Mouse (Mus musculus) forebrain, embryonic 16.5 days (tissue): ENCODE data around the gene Xrn1. TPM values are rescaled to one million over a fixed set of nuclear protein-coding genes. Genes with fewer than 3 reads are reported as not detected.
"Not testable (repeated sequence)": the region's sequence is repeated elsewhere in the genome, so short reads cannot be mapped to it uniquely, and the experiment has no call there.

Experiments used
- ATAC-seq: fragments of 200-750 bp; cut with Nextera tagmentation; 2 replicates; pipeline ENCODE4 v1.8.0; 2017; ENCODE audit warnings: mild to moderate bottlenecking, moderate library complexity
- H3K27ac ChIP-seq: fragments of 300-500 bp; sonication (generic); 2 replicates; pipeline ENCODE4 v1.5.1; 2014; ENCODE audit warnings: low read length, control low read depth
- H3K27me3 ChIP-seq: fragments of 300-500 bp; sonication (generic); replicated peaks from 2 replicates; pipeline ENCODE4 v1.6.1; 2014; ENCODE audit warnings: low read length; ENCODE audit not compliant: control insufficient read depth, insufficient read depth
- H3K36me3 ChIP-seq: fragments of 300-500 bp; sonication (generic); 2 replicates; pipeline ENCODE4 v1.6.1; 2014; ENCODE audit not compliant: control insufficient read depth, insufficient read depth
- H3K4me1 ChIP-seq: fragments of 300-500 bp; sonication (generic); replicated peaks from 2 replicates; pipeline ENCODE4 v1.6.1; 2014; ENCODE audit warnings: low read length; ENCODE audit not compliant: control insufficient read depth, insufficient read depth
- H3K4me2 ChIP-seq: fragments of 300-500 bp; sonication (generic); 2 replicates; pipeline ENCODE4 v1.6.1; 2014; ENCODE audit warnings: mild to moderate bottlenecking, low read length, control low read depth
- H3K4me3 ChIP-seq: fragments of 300-500 bp; sonication (generic); replicated peaks from 2 replicates; pipeline ENCODE4 v1.5.1; 2014; ENCODE audit warnings: mild to moderate bottlenecking, low read length, control low read depth
- H3K9ac ChIP-seq: fragments of 300-500 bp; sonication (generic); replicated peaks from 2 replicates; pipeline ENCODE4 v1.6.1; 2014; ENCODE audit warnings: low read depth, low read length, control low read depth
- H3K9me3 ChIP-seq: fragments of 300-500 bp; sonication (generic); 2 replicates; pipeline ENCODE4 v1.6.1; 2016; ENCODE audit warnings: low read length; ENCODE audit not compliant: control insufficient read depth
- WGBS: fragments of 180-500 bp; shearing (Covaris S2); extraction: QIAGEN DNeasy Blood & Tissue Kit; methylation state at CpG from one replicate; pipeline ENCODE4 v1.1.7; 2014; 5-methylcytosine and 5-hydroxymethylcytosine counted together
- polyA plus RNA-seq: library from polyadenylated mRNA; unstranded; fragments of >200 nt; fragmentation: Nextera tagmentation; extraction: Ambion mirVana; gene quantifications from 2 replicates; pipeline ENCODE4 v1.2.1, GENCODE M21; 2015

Gene Xrn1
- polyA plus RNA-seq: 18.3 and 19.1 TPM in 2 replicates

DNA sequence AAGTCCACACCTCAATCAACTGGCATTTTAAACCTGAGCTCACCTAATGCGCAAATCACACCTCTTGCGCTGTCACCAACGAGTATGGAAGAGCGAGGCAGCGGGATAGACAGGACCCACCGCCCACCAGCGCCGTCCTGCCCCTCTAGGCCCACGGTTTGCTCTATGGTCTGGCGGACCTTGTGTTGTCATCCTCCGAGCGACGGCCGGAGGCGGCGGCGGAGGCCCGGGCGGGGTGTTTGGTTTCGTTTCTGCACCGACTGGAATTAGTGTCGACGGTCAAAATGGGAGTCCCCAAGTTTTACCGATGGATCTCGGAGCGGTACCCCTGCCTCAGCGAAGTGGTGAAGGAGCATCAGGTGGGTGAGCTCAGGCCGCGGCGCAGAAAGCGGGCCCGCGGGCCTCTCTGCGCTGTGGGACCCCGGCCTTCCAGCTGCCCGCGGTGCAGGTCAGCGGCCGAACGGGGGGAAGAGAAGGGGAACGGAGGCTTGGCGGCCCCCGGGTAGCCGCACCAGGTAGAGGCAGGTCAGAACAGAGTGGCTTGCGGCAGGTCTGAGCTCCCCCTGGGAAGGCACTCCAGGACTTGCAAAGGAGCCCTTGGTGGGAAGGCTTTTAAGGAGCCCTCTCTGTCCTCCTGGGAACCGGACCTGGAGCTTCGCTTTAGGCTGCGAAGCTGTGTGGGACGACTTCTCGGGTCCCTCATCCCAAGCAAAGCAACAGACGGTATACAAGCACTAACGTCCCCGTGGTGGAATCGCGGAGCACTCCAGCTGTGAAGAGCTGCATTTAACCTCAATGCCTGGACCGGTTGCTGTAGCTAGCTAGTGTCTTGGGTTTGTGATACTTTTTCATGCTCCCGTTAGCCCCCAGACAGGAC, at the start of gene Xrn1:
Xrn1 (plus strand) TSS at position 176 of the 877 bp plus-strand sequence.
- Histone ChIP-seq H3K4me2 (peak within 1 kb of the TSS; percentile 79), H3K27me3 (no peaks in the 10 kb centered on the region), H3K9ac (peak within 1 kb of the TSS; percentile 86), H3K36me3 (peaks cover 3% of the 10 kb centered on the region; the same call in 1 of the 2 replicates), H3K4me3 (peak within 1 kb of the TSS; percentile 98), H3K27ac (peak within 1 kb of the TSS; percentile 75), H3K4me1 (peaks cover 6% of the 10 kb centered on the region; the same call in 1 of the 2 replicates), H3K9me3 (no peaks in the 10 kb centered on the region)
- WGBS: under 1% methylated on average over 57 of the region's 57 CpGs
- peak; percentile 99 for ATAC-seq

DNA sequence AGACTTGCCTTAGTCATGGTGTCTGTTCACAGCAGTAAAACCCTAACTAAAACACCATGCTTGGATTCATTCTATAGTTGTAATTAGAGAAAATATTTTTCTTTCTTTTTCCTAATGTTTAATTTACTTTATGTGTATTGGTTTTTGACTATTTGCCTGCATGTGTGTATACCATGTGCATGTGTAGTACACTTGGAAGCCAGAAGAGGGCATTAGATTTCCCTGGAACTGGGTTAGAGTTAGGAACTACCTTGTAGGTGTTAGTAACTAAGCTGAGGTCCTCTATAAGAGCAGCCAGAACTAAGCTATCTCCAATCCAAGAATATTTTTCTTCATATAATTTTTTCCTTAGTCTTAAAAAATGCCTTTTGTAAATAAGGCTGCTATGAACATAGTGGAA, 21.7 kb upstream of the Xrn1 start:
- no peaks in the 10 kb centered on the region for H3K27me3 ChIP-seq
- no peaks in the 10 kb centered on the region for H3K9me3 ChIP-seq
- no peak for ATAC-seq
- H3K4me1 ChIP-seq: no peaks in the 10 kb centered on the region
- H3K27ac ChIP-seq: no peak overlapping the region
- no peak overlapping the region for H3K4me2 ChIP-seq
- H3K4me3 ChIP-seq: no peak overlapping the region
- H3K9ac ChIP-seq: no peak overlapping the region
- peaks cover 2% of the 10 kb centered on the region; the same call in 1 of the 2 replicates for H3K36me3 ChIP-seq

DNA sequence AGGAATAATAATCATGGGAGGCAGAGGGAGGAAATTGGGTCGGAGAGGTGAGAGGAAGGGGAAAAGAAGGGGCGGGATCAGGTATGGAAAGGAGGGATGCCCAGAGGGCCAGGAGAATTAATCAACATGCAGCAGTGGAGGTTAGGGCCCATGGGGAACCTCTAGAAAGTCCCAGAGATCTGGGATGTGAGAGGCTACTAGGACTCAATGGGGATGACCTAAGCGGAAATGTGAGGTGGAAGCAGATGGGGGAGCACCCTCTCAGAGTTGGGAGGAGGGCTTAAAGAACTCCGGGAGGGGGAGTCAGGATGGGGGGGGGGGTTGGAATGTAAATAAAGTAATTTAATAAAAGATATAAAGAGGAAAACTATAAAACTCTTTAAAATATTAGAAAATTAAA, 902 bp upstream of the Xrn1 start:
- H3K4me3 ChIP-seq: no peak overlapping the region
- WGBS: 87% methylated on average over 4 of the region's 4 CpGs
- no peaks in the 10 kb centered on the region for H3K27me3 ChIP-seq
- peak overlapping the region; percentile 79; the same call in 1 of the 2 replicates for H3K4me2 ChIP-seq
- no peak overlapping the region for H3K9ac ChIP-seq
- no peak overlapping the region for H3K27ac ChIP-seq
- H3K36me3 ChIP-seq: peaks cover 3% of the 10 kb centered on the region; the same call in 1 of the 2 replicates
- peaks cover 6% of the 10 kb centered on the region; the same call in 1 of the 2 replicates for H3K4me1 ChIP-seq
- no peak for ATAC-seq
- H3K9me3 ChIP-seq: no peaks in the 10 kb centered on the region

DNA sequence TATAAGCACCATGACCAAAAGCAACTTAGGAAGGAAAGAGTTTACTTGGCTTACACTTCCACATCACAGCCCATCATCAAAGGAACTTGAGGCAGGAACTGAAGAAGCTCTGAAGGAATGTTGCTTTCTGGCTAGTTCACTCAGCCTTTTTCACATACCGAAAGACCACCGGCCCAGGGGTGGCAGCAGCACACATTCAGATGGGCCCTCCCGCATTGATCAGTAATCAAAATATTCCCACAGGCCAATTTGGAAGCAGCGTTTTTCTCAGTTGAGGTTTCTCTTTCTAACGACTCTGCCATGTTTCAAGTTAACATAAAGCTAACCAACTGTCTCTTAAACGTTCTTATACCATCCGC, 355 bp upstream of the Xrn1 start:
- ATAC-seq: peak; percentile 85
- WGBS: 0% methylated on average over 7 of the region's 7 CpGs
- peak overlapping the region; percentile 98 for H3K4me3 ChIP-seq

DNA sequence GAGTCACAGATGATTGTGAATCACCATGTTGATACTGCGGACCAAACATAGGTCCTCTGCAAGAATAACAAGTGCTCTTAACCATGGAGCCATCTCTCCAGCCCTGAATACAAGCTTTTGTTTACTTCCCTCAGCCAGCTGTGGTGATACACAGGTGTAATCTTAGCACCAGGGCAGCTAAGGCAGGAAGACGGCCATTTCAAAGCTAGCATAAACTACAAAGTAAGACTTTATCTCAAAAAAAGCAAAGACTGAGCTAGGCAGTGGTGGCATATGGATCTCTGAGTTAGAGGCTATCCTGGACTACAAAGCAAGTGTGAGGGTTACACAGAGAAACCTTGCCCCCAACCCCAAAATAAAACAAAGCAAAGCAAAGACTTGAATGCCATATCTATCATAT, 3.1 kb downstream of the Xrn1 start:
- Histone ChIP-seq H3K9ac (no peak overlapping the region), H3K27me3 (no peaks in the 10 kb centered on the region), H3K4me2 (no peak overlapping the region), H3K4me3 (no peak overlapping the region), H3K36me3 (no peaks in the 10 kb centered on the region), H3K9me3 (no peaks in the 10 kb centered on the region), H3K27ac (no peak overlapping the region), H3K4me1 (peaks cover 6% of the 10 kb centered on the region; the same call in 1 of the 2 replicates)
- WGBS: 91% methylated on average over 2 of the region's 2 CpGs
- no peak for ATAC-seq

More for the DNA sequence above, 355 bp upstream of the Xrn1 start:
- peaks cover 3% of the 10 kb centered on the region; the same call in 1 of the 2 replicates for H3K36me3 ChIP-seq
- peak overlapping the region; percentile 79 for H3K4me2 ChIP-seq
- peak overlapping the region; percentile 86 for H3K9ac ChIP-seq
- peaks cover 6% of the 10 kb centered on the region; the same call in 1 of the 2 replicates for H3K4me1 ChIP-seq
- H3K27ac ChIP-seq: 0 out of 2 replicates have a peak overlapping the region, but pooled peaks have one; percentile 12
- H3K9me3 ChIP-seq: no peaks in the 10 kb centered on the region
- H3K27me3 ChIP-seq: no peaks in the 10 kb centered on the region

DNA sequence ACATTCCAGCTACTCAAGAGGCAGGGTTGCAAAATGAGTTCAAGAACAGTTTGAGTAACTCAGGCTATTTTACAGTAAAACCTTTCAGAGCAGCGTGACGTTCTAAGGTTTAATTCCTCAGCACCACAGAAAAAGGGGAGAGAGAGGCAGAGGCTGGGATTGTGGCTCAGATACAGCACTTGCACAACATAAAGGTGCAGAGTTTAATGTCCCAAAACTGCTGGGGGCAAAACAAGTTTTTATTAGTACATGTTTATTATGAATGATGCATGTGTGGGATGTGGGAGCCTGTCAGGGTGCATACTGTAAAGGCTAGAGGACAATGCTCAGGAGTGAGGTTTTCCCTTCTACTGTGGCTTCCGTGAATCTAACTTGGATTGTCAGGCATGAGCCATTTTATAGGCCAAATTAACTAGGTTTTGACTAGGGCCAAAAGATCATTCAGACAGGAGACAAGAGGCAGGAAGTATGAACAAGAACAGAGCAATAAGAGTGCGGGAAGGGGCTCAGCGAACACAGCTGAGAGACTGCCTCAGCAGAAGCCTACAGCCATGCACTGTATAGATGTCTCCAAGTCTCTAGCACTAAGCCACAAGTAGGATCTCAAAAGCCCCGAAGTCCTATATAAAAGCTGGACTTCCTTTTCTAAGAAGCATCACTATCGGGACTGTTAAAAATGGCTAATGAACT, 3.6 kb downstream of the Xrn1 start:
- H3K36me3 ChIP-seq: no peaks in the 10 kb centered on the region
- no peak overlapping the region for H3K9ac ChIP-seq
- H3K4me2 ChIP-seq: no peak overlapping the region
- WGBS: 95% methylated on average over 7 of the region's 7 CpGs
- peaks cover 6% of the 10 kb centered on the region; the same call in 1 of the 2 replicates for H3K4me1 ChIP-seq
- no peak overlapping the region for H3K27ac ChIP-seq
- H3K4me3 ChIP-seq: no peak overlapping the region
- no peaks in the 10 kb centered on the region for H3K27me3 ChIP-seq
- H3K9me3 ChIP-seq: no peaks in the 10 kb centered on the region
- ATAC-seq: no peak

DNA sequence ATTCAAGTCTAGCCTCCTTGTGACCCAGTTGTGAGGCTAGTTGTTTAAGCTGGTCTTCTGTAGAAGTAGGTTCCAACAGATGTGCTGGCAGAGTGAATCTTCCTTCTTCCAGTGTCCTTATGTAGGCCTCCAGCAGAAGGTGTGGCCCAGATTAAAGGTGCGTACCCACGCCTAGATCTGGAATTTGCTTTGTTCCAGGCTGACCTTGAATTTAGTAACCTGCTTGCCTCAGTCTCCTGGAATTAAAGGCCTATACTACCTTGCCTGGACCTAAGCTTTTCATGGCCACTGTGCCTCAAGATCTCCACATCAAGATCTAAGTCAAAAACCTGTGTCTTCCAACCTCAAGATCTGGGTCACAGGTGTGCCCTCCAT, 4.2 kb downstream of the Xrn1 start:
- H3K4me1 ChIP-seq, ATAC-seq, H3K9ac ChIP-seq, H3K9me3 ChIP-seq, H3K27me3 ChIP-seq, H3K36me3 ChIP-seq, H3K4me3 ChIP-seq, H3K27ac ChIP-seq, H3K4me2 ChIP-seq: not testable (repeated sequence)
- WGBS: 94% methylated on average over 2 of the region's 2 CpGs

DNA sequence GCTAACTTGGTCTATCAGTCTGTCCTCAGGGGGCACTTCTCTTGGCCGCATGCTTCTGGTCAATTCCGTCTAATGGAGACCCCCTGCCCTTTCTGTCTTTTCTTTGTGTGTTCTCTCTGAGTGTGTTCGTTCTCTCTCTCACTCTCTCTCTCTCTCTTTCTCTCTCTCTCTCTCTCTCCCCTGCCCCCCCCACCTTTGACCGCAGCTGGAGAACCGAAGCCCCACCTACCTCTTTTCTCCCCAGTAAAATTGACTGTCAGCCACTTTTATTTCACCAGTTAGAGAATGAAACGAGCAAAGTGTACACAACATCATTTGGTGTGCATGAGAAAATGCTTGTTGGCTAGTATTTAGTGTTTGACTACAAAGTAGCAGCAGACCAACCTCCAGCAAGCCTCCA, 4.7 kb downstream of the Xrn1 start:
- no peak overlapping the region for H3K4me2 ChIP-seq
- H3K27me3 ChIP-seq: no peaks in the 10 kb centered on the region
- no peak overlapping the region for H3K27ac ChIP-seq
- no peaks in the 10 kb centered on the region for H3K36me3 ChIP-seq
- no peak for ATAC-seq
- H3K4me1 ChIP-seq: peaks cover 2% of the 10 kb centered on the region; the same call in 1 of the 2 replicates
- H3K9ac ChIP-seq: no peak overlapping the region
- H3K9me3 ChIP-seq: no peaks in the 10 kb centered on the region
- WGBS: 69% methylated on average over 6 of the region's 6 CpGs
- no peak overlapping the region for H3K4me3 ChIP-seq

DNA sequence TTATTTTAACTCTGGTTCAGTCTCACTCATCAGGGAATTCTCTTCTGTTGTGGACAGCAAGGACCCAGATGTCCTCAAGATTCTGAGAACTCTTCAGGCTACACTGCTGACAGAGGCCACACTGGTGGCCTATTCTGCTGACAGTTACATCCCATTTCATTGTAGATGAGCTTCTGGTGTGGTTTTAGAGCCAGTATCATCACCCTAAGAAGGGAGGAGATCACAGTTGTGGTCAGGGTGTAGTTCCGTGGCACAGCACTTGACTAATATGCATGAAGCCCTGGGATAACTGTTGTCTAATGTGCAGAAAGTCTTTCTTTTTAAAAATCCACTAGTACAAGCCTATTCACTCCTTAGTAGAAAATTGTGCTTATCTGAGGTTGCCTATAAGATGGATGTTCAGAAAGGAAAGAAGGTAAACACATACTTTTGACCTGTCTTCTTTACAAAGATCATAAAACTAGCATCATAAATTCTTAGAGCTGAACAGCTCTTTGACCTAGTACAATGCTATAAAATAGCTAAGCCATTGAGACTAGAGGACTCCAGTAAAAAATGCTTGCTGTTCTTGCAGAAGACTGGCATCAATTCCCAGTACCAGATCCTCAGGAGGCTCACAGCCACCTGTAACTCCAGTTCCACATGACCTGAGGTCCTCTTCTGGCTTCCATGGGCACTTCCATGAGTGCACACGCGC, 5.3 kb downstream of the Xrn1 start:
- Histone ChIP-seq H3K9me3 (no peaks in the 10 kb centered on the region), H3K27me3 (no peaks in the 10 kb centered on the region), H3K36me3 (no peaks in the 10 kb centered on the region), H3K4me2 (no peak overlapping the region), H3K27ac (no peak overlapping the region), H3K4me3 (no peak overlapping the region), H3K9ac (no peak overlapping the region), H3K4me1 (peaks cover 2% of the 10 kb centered on the region; the same call in 1 of the 2 replicates)
- no peak for ATAC-seq
- 94% methylated on average over 3 of the region's 3 CpGs for WGBS
